Mouse (Mus musculus) CH12.LX (cell line): ENCODE data around the gene Siah2.

ENCODE experiments used
- CTCF ChIP-seq, 2 experiments: IDR thresholded peaks in 1 of 2; conservative IDR thresholded peaks in 1 of 2; 2 replicates each; pipeline ENCODE4 v1.5.1; 2011 to 2012; ENCODE audit warnings: low read depth in 2 of 2, low read length in 2 of 2, improper control_type of control experiment in 1 of 2, inconsistent platforms in 1 of 2, mild to moderate bottlenecking in 1 of 2, moderate library complexity in 1 of 2
- EP300 ChIP-seq: IDR thresholded peaks from 2 replicates; pipeline ENCODE4 v1.6.1; 2011; ENCODE audit warnings: low read length, improper control_type of control experiment
- MYC ChIP-seq: IDR thresholded peaks from 2 replicates; pipeline ENCODE4 v1.6.1; 2011; ENCODE audit warnings: low read depth, mild to moderate bottlenecking, improper control_type of control experiment, low read length
- POLR2A ChIP-seq: IDR thresholded peaks from 2 replicates; pipeline ENCODE4 v1.6.1; 2011; ENCODE audit warnings: low read depth, mild to moderate bottlenecking, improper control_type of control experiment, low read length
- POLR2AphosphoS2 ChIP-seq: IDR thresholded peaks from 2 replicates; pipeline ENCODE4 v1.6.1; 2011; ENCODE audit warnings: low read depth, low read length, improper control_type of control experiment
- SIN3A ChIP-seq: IDR thresholded peaks from 2 replicates; pipeline ENCODE4 v1.6.1; 2012; ENCODE audit warnings: low read length, improper control_type of control experiment, inconsistent platforms
- UBTF ChIP-seq: IDR thresholded peaks from 2 replicates; pipeline ENCODE4 v1.6.1; 2012; ENCODE audit warnings: low read depth, mild to moderate bottlenecking, inconsistent platforms, low read length, improper control_type of control experiment, moderate library complexity

- no peak for TF ChIP-seq SIN3A
- no peak for TF ChIP-seq UBTF
- no peak for TF ChIP-seq POLR2A
- no peak for TF ChIP-seq EP300
- TF ChIP-seq CTCF (conservative IDR thresholded peaks at IDR 0.05 in 1 of 2, IDR thresholded peaks at IDR 0.05 in 1 of 2; ENCODE audit: low read depth in 2 of 2, low read length in 2 of 2), result no peak
- TF ChIP-seq MYC, result no peak
- TF ChIP-seq POLR2AphosphoS2, result no peak
Observed at GRCm38 (mm10) chr3:58730580-58730979, 38.4 kb upstream of the Siah2 start.
